Mouse (Mus musculus) forebrain, embryonic 12.5 days (tissue): ENCODE results near the gene Dnajc15. TPM values are rescaled to one million over a fixed set of nuclear protein-coding genes. Genes with fewer than 3 reads are reported as not detected.

ENCODE experiments used
- ATAC-seq: fragments of 200-750 bp; cut with Nextera tagmentation; 2 replicates; pipeline ENCODE4 v1.8.0; 2017; ENCODE audit warnings: moderate TSS enrichment; ENCODE audit not compliant: low FRiP score
- H3K27ac ChIP-seq: fragments of 300-500 bp; sonication (generic); 2 replicates; pipeline ENCODE4 v1.5.1; 2016; ENCODE audit warnings: mild to moderate bottlenecking
- H3K27me3 ChIP-seq: fragments of 300-500 bp; sonication (generic); 2 replicates; pipeline ENCODE4 v1.6.1; 2016; ENCODE audit warnings: mild to moderate bottlenecking
- H3K36me3 ChIP-seq: fragments of 300-500 bp; sonication (generic); replicated peaks from 2 replicates; pipeline ENCODE4 v1.6.1; 2016; ENCODE audit warnings: mild to moderate bottlenecking
- H3K4me1 ChIP-seq: fragments of 300-500 bp; sonication (generic); 2 replicates; pipeline ENCODE4 v1.6.1; 2016
- H3K4me2 ChIP-seq: fragments of 300-500 bp; sonication (generic); 2 replicates; pipeline ENCODE4 v1.6.1; 2016; ENCODE audit warnings: mild to moderate bottlenecking, moderate library complexity
- H3K4me3 ChIP-seq: fragments of 300-500 bp; sonication (generic); replicated peaks from 2 replicates; pipeline ENCODE4 v1.5.1; 2016; ENCODE audit warnings: mild to moderate bottlenecking
- H3K9ac ChIP-seq: fragments of 300-500 bp; sonication (generic); 2 replicates; pipeline ENCODE4 v1.6.1; 2016; ENCODE audit warnings: mild to moderate bottlenecking
- H3K9me3 ChIP-seq: fragments of 300-500 bp; sonication (generic); 2 replicates; pipeline ENCODE4 v1.6.1; 2016
- WGBS: fragments of 180-500 bp; shearing (Covaris S2); methylation state at CpG from one replicate; pipeline ENCODE4 v1.1.7; 2016; 5-methylcytosine and 5-hydroxymethylcytosine counted together
- polyA plus RNA-seq: library from polyadenylated mRNA; unstranded; fragments of >200 nt; fragmentation: Nextera tagmentation; extraction: Ambion mirVana; gene quantifications from 2 replicates; pipeline ENCODE4 v1.2.1, GENCODE M21; 2016

Dnajc15 gene
- polyA plus RNA-seq, 1 experiment from 2014 or later, result 89.5 TPM

- Histone ChIP-seq H3K27ac (no peak overlapping the region), H3K9me3 (no peaks in the 10 kb centered on the region), H3K9ac (no peak overlapping the region), H3K4me1 (no peaks in the 10 kb centered on the region), H3K4me2 (no peak overlapping the region), H3K36me3 (no peaks in the 10 kb centered on the region), H3K27me3 (no peaks in the 10 kb centered on the region), H3K4me3 (no peak overlapping the region)
- WGBS, result 93% methylated on average over 7 of the region's 7 CpGs
- no peak for ATAC-seq
These were observed 25.1 kb downstream of the Dnajc15 start for GRCm38 (mm10) chr14:77849852-77850251.

GRCm38 (mm10) chr14:77848349-77848748 lies 26.6 kb downstream of the Dnajc15 start:
- ATAC-seq, result no peak

GRCm38 (mm10) chr14:77846206-77846605 lies 28.7 kb downstream of the Dnajc15 start:
- ATAC-seq, result no peak
- Histone ChIP-seq H3K4me3 (no peak overlapping the region), H3K4me2 (no peak overlapping the region), H3K9me3 (no peaks in the 10 kb centered on the region), H3K27ac (no peak overlapping the region), H3K36me3 (no peaks in the 10 kb centered on the region), H3K9ac (no peak overlapping the region), H3K4me1 (no peaks in the 10 kb centered on the region), H3K27me3 (no peaks in the 10 kb centered on the region)
- WGBS, result 84% methylated on average over 4 of the region's 4 CpGs

More at GRCm38 (mm10) chr14:77848349-77848748, 26.6 kb downstream of the Dnajc15 start:
- Histone ChIP-seq H3K36me3 (no peaks in the 10 kb centered on the region), H3K4me1 (no peaks in the 10 kb centered on the region), H3K4me3 (no peak overlapping the region), H3K9ac (no peak overlapping the region), H3K9me3 (no peaks in the 10 kb centered on the region), H3K27me3 (no peaks in the 10 kb centered on the region), H3K27ac (no peak overlapping the region), H3K4me2 (no peak overlapping the region)
- WGBS, result 86% methylated on average over 1 of the region's 1 CpGs

GRCm38 (mm10) chr14:77845479-77845878 lies 29.4 kb downstream of the Dnajc15 start:
- 88% methylated on average over 1 of the region's 1 CpGs for WGBS
- H3K4me3 ChIP-seq, result no peak overlapping the region
- ATAC-seq, result no peak
- H3K4me2 ChIP-seq, result no peak overlapping the region
- no peak overlapping the region for H3K27ac ChIP-seq
- no peak overlapping the region for H3K9ac ChIP-seq
- H3K36me3 ChIP-seq, result no peaks in the 10 kb centered on the region
- H3K4me1 ChIP-seq, result no peaks in the 10 kb centered on the region
- no peaks in the 10 kb centered on the region for H3K27me3 ChIP-seq
- H3K9me3 ChIP-seq, result no peaks in the 10 kb centered on the region

GRCm38 (mm10) chr14:77840574-77840973 lies 34.4 kb downstream of the Dnajc15 start:
- WGBS, result 81% methylated on average over 6 of the region's 6 CpGs
- H3K4me1 ChIP-seq, result no peaks in the 10 kb centered on the region

GRCm38 (mm10) chr14:77840078-77840477 lies 34.8 kb downstream of the Dnajc15 start:
- no peaks in the 10 kb centered on the region for H3K36me3 ChIP-seq
- H3K9me3 ChIP-seq, result no peaks in the 10 kb centered on the region
- ATAC-seq, result no peak
- H3K4me2 ChIP-seq, result no peak overlapping the region
- no peak overlapping the region for H3K9ac ChIP-seq
- no peaks in the 10 kb centered on the region for H3K27me3 ChIP-seq
- no peak overlapping the region for H3K4me3 ChIP-seq
- H3K27ac ChIP-seq, result no peak overlapping the region
- WGBS, result 91% methylated on average over 2 of the region's 2 CpGs
- no peaks in the 10 kb centered on the region for H3K4me1 ChIP-seq

More at GRCm38 (mm10) chr14:77840574-77840973, 34.4 kb downstream of the Dnajc15 start:
- ATAC-seq, result no peak
- Histone ChIP-seq H3K27ac (no peak overlapping the region), H3K4me3 (no peak overlapping the region), H3K9ac (no peak overlapping the region), H3K36me3 (no peaks in the 10 kb centered on the region), H3K9me3 (no peaks in the 10 kb centered on the region), H3K27me3 (no peaks in the 10 kb centered on the region), H3K4me2 (no peak overlapping the region)

- H3K27me3 ChIP-seq, result no peaks in the 10 kb centered on the region
- no peak for ATAC-seq
- H3K27ac ChIP-seq, result no peak overlapping the region
- no peaks in the 10 kb centered on the region for H3K4me1 ChIP-seq
- 83% methylated on average over 2 of the region's 2 CpGs for WGBS
- H3K9me3 ChIP-seq, result no peaks in the 10 kb centered on the region
- no peak overlapping the region for H3K9ac ChIP-seq
- H3K36me3 ChIP-seq, result no peaks in the 10 kb centered on the region
- H3K4me2 ChIP-seq, result no peak overlapping the region
- H3K4me3 ChIP-seq, result no peak overlapping the region
These were observed 38.1 kb downstream of the Dnajc15 start for GRCm38 (mm10) chr14:77836794-77837193.

- no peak overlapping the region for H3K4me2 ChIP-seq
- H3K27me3 ChIP-seq, result no peaks in the 10 kb centered on the region
- no peaks in the 10 kb centered on the region for H3K4me1 ChIP-seq
- H3K9ac ChIP-seq, result no peak overlapping the region
- no peaks in the 10 kb centered on the region for H3K36me3 ChIP-seq
- no peak overlapping the region for H3K4me3 ChIP-seq
- H3K27ac ChIP-seq, result no peak overlapping the region
- H3K9me3 ChIP-seq, result no peaks in the 10 kb centered on the region
- ATAC-seq, result no peak
These were observed 42.6 kb downstream of the Dnajc15 start for GRCm38 (mm10) chr14:77832359-77832758.

- Histone ChIP-seq H3K27ac (no peak overlapping the region), H3K9ac (no peak overlapping the region), H3K27me3 (no peaks in the 10 kb centered on the region), H3K4me1 (no peaks in the 10 kb centered on the region), H3K9me3 (no peaks in the 10 kb centered on the region), H3K4me2 (no peak overlapping the region), H3K36me3 (no peaks in the 10 kb centered on the region), H3K4me3 (no peak overlapping the region)
- 92% methylated on average over 4 of the region's 4 CpGs for WGBS
- no peak for ATAC-seq
These were observed 43.0 kb downstream of the Dnajc15 start for GRCm38 (mm10) chr14:77831936-77832335.

- H3K4me2 ChIP-seq, result no peak overlapping the region
- no peaks in the 10 kb centered on the region for H3K4me1 ChIP-seq
- ATAC-seq, result no peak
- H3K9ac ChIP-seq, result no peak overlapping the region
- no peaks in the 10 kb centered on the region for H3K9me3 ChIP-seq
- no peak overlapping the region for H3K4me3 ChIP-seq
- H3K27ac ChIP-seq, result no peak overlapping the region
- WGBS, result 85% methylated on average over 4 of the region's 4 CpGs
- H3K36me3 ChIP-seq, result no peaks in the 10 kb centered on the region
- H3K27me3 ChIP-seq, result no peaks in the 10 kb centered on the region
These were observed 45.3 kb downstream of the Dnajc15 start for GRCm38 (mm10) chr14:77829673-77830072.

- Histone ChIP-seq H3K4me3 (no peak overlapping the region), H3K4me1 (peaks cover 6% of the 10 kb centered on the region; the same call in 1 of the 2 replicates), H3K36me3 (peaks cover 10% of the 10 kb centered on the region), H3K27me3 (no peaks in the 10 kb centered on the region), H3K4me2 (no peak overlapping the region), H3K9ac (no peak overlapping the region), H3K9me3 (no peaks in the 10 kb centered on the region), H3K27ac (no peak overlapping the region)
- WGBS, result 80% methylated on average over 3 of the region's 3 CpGs
- ATAC-seq, result no peak
These were observed 49.0 kb downstream of the Dnajc15 start for GRCm38 (mm10) chr14:77825891-77826290.

GRCm38 (mm10) chr14:77825121-77825520 lies 49.8 kb downstream of the Dnajc15 start:
- Histone ChIP-seq H3K4me3 (no peak overlapping the region), H3K9ac (no peak overlapping the region), H3K27me3 (no peaks in the 10 kb centered on the region), H3K9me3 (no peaks in the 10 kb centered on the region), H3K27ac (no peak overlapping the region), H3K4me2 (no peak overlapping the region), H3K4me1 (peaks cover 6% of the 10 kb centered on the region; the same call in 1 of the 2 replicates), H3K36me3 (peaks cover 10% of the 10 kb centered on the region)
- no peak for ATAC-seq
- 91% methylated on average over 6 of the region's 6 CpGs for WGBS

GRCm38 (mm10) chr14:77819841-77820240 lies 55.1 kb downstream of the Dnajc15 start:
- H3K4me3 ChIP-seq, result no peak overlapping the region
- H3K4me1 ChIP-seq, result peaks cover 6% of the 10 kb centered on the region; the same call in 1 of the 2 replicates
- no peak overlapping the region for H3K9ac ChIP-seq
- H3K36me3 ChIP-seq, result peaks cover 10% of the 10 kb centered on the region
- H3K27ac ChIP-seq, result no peak overlapping the region
- no peaks in the 10 kb centered on the region for H3K27me3 ChIP-seq
- H3K9me3 ChIP-seq, result no peaks in the 10 kb centered on the region
- ATAC-seq, result no peak
- H3K4me2 ChIP-seq, result no peak overlapping the region
- 90% methylated on average over 3 of the region's 3 CpGs for WGBS
